Mouse (Mus musculus) gastrocnemius, postnatal 4 days (tissue): ENCODE results near the gene Man2b2. TPM values are rescaled to one million over a fixed set of nuclear protein-coding genes. Genes with fewer than 3 reads are reported as not detected.

Experiments
- DNase-seq, 2 experiments: peaks; one replicate each; pipeline ENCODE4 v3.0.0; 2021 to 2022; ENCODE audit warnings: low spot score in 2 of 2, mixed read lengths in 2 of 2
- total RNA-seq, 2 experiments: library from RNA; stranded (reverse); gene quantifications; 2 replicates each; pipeline ENCODE4 v1.2.3; 2021

Gene Man2b2
- total RNA-seq, 2 experiments from 2014 or later = 19.6 to 20.8 TPM

DNA sequence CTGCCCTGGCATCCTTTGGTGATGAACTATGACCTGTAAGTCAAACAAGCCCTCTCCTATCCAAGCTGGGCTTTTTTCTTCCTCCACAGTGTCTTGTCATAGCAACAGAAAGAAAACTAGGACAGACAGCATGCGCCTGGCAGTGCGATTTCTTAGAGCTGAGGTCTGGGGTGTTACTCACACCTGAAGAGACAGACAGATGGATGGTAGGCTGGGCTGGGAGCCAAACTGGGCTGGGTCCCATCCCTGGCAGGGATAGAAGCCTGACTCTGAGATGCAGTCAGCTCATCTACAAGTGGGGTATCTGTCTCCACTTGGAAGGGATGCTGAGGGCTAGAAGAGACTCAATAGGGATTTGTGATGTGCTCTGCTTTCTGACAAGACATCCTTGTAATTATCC, 8.6 kb upstream of the Man2b2 start:
- no peak for DNase-seq

GRCm38 (mm10) chr5:36835933-36836332, 5.5 kb upstream of the Man2b2 start:
- peak; percentile 50 to 66 for DNase-seq

- DNase-seq = no peak
Measured at GRCm38 (mm10) chr5:36831272-36831671, 819 bp upstream of the Man2b2 start.

GRCm38 (mm10) chr5:36829098-36829497, 1.4 kb downstream of the Man2b2 start:
- no peak for DNase-seq

GRCm38 (mm10) chr5:36822907-36823306, 7.5 kb downstream of the Man2b2 start:
- DNase-seq = no peak

- DNase-seq = no peak
Measured at GRCm38 (mm10) chr5:36820142-36820541, 10.3 kb downstream of the Man2b2 start.

DNA sequence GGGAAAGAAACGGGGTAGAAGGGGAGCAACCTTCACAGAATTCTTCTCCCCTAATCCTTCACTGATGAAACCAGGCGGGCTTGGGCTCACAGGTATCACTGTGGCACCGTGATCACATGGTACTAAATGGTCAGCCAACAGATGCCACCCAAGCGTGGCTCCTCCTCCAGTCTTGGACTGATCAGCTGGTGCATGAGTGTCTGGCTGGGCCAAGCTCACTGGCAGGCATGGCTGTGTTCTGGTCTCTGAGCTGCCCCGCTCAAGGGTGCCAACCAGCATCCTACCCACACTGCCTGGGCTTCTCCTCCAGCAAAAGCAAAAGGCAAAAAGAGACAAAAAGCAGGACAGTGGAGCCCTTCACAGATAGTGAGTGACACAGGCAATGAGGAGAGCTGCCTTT, 10.7 kb downstream of the Man2b2 start:
- DNase-seq = no peak

DNA sequence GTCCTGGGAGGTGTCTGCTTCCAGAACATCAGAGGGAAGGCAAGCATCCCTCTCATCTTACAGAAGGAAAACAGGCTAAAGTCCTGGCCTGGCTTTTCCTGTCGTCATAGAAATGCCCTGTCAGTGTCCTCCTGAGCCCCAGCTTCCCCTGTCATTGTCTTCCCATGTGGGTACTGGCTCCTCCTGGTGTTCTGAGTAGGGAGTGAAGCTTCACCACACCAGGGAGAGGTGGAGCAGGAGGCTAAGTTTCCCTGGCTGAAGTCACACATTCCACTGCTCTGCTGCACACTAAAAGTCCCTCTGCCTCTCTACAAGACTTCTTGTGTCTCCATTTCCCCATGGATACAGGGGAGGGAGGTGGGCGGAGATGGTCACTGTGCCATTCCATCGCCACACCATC, 12.7 kb downstream of the Man2b2 start:
- DNase-seq = no peak

- DNase-seq = no peak
Measured at GRCm38 (mm10) chr5:36814554-36814953, 15.9 kb downstream of the Man2b2 start.

DNA sequence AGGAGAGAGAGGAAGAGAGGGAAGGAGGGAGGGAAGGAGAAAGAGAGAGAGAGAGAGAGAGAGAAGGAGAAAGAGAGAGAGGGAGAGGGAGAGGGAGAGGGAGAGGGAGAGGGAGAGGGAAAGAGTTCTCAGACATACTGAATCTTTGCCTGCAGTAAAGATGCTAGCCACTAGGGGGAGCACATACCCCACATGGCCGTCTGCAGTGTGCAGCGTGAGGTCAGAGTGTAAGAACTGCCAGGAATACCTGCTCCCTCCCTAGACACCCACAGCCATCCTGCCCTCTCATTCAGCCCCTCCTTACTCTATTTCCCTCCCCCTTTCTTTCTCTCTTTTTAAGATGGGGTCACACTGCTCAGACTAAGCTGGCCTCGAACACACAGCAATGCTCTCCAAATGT, 19.0 kb downstream of the Man2b2 start:
- DNase-seq = peak in 1 of 2 experiments; percentile 50

GRCm38 (mm10) chr5:36810634-36811033, 19.8 kb downstream of the Man2b2 start:
- no peak for DNase-seq

- DNase-seq = no peak
Measured at GRCm38 (mm10) chr5:36809123-36809522, 21.3 kb downstream of the Man2b2 start.

GRCm38 (mm10) chr5:36807106-36807505, 23.3 kb downstream of the Man2b2 start:
- DNase-seq = no peak

DNA sequence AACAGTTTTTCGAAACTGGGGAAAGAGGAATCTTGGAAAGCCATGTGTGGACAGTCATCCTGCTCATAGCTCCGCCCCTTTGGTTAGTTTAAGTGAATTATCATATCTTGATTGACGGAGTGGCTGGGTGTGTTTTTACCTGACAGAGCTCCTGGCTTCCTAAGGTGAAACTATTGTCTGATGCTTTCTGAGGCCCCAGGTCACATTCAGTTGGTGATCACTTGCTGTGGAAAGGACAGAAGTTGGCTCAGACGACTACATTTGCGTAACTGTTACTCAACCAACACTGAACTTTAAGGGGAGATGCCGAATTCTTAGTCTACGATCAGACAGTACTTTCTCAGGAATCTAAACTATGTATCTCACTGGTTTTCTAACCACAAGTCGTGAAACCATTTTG, 33.2 kb downstream of the Man2b2 start:
- no peak for DNase-seq

DNA sequence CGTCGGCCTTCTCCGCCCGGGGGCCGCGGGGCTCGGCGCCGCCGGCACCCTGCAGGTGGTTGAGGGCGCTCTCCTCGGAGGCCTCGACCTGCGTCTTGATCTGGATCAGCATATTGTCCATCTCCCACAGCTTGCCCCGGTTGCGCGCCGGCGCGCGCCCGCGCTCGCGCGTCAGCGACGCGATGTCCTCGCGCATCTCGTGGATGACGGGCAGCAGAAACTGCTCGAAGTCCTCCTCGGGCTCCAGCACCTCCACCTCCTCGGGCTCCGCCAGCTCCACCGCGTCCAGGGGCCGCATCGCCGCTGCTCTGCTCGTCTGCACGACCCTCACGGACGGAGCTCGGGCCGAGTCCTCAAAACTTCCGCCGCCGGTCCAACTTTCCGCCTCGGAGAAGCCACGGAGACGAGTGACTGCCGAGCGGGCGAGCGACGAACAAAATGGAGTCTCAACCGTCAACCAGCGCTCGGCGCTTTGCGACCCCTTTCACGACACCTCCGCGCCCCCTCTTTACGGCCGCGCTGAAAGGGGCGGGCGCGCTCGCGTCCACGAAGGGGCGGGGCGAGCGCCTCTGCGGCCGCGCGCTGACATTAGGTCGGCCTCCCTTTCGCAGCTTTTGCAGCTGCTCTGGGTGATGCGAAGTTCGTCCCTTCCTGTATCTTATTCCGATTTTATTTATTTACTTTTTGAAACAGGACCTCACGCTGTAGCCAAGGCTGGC, 34.0 kb downstream of the Man2b2 start, which contains the start of gene Mrfap1:
Gene Mrfap1, minus strand, starts transcription at position 477 of the 719 bp plus-strand sequence.
- DNase-seq = peak; percentile 87 to 94

DNA sequence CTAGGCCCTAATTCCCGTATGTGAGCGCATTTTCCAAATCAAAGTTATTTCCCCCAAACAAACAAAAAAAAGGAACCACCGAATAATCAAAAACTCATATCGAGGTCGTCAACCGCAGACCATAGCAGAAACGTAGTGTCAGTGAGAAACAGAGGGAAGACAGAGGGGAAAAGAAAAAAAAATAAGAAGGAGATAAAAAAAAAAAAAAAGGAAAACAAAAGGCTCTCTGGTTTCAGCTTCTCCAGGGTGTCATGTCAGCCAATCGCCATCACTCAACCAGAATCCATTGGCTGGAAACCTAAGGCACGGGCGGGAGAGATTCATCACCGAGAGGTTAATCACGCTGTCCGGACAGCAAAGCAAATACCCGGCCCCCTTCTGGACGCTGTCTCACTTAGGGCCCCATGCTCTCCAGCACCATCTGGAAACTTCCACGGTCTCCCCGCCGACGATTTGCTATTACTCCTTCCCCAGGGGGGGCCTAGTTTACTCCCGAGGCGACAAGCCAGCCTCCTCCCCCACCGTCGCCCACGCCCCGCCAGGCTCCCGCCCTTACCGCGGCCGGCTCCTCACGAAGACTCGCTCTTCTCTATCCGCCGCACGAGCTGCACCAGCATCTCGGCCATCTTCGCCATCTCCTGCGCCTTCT, 34.7 kb downstream of the Man2b2 start:
- peak; percentile 73 to 79 for DNase-seq

DNA sequence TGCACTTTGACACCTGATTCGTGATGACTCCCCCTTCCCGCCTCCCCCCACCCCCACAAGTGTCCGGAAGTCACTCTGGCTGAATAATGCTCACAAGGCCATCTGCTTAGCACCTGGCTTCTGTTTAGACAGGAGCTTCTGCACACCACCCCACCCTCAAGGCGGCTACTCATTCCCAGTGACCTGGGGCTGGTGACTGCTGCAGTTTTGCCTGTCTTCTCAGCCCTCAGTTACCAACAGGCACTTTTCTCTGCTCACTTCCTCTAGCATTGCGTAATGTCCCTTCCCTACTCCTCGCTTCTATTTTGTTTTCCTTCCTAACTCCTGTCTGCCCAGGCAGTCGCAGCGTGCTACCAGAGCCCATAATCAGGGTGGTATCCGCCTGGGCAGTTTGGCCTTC, 38.6 kb downstream of the Man2b2 start:
- no peak for DNase-seq

DNA sequence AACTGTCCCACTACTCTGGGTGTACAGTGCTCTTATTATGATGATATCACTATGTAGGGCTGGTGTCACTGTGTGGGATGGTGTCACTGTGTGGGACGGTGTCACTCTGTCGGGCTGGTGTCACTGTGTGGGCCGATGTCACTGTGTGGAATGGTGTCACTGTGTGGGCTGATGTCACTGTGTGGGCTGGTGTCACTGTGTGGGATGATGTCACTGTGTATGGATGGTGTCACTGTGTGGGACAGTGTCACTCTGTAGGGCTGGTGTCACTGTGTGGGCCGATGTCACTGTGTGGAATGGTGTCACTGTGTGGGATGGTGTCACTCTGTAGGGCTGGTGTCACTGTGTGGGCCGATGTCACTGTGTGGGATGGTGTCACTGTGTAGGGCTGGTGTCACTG, 44.4 kb downstream of the Man2b2 start:
- DNase-seq = no peak

DNA sequence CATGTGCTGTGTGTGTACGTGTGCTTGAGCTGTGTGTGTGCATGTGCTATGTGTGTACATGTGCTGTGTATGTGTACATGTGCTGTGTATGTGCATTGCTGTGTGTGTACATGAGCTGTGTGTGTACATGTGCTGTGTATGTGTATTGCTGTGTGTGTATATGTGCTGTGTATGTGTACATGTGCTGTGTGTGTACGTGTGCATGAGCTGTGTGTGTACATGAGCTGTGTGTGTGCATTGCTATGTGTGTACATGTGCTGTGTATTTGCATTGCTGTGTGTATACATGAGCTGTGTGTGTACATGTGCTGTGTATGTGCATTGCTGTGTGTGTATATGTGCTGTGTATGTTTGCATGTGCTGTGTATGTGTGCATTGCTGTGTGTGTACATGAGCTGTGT, 50.9 kb downstream of the Man2b2 start:
- no peak for DNase-seq

DNA sequence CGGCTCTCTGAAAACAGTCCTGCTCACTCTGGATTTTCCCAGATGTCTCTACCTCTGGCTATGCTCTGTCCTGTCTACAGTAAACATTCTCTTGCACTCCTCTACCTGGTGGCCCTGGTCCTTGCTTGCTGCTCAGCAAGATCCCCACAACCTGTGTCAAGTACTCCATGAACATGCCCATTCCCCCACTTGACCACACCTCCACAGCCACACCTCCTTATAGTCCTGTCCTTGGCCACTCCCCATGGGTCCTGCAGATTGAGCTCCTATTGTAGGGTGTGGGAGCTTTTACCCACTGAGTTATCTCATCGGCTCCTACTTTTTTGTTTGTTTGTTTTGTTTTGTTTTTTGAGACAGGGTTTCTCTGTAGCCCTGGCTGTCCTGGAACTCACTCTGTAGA, 51.6 kb downstream of the Man2b2 start:
- no peak for DNase-seq

DNA sequence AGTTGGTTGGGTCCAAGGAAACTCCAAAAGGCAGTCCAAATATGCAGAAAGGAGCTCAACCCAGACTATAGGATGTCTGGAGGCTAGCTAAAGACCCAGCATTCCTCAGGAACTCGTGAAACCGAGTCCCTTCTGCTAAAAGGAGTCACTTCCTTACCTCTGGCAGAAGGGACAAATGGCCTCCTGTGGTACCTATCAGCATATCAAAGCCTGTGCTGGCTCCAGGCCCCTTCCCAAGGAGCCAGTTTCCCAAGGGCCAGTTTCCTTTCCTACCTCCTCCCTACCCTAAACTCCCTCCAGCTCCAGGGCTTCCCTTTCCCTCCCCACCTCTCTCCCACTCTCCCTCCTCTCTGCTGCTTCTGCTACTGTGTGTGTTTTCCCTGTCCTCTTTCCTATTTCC, 53.3 kb downstream of the Man2b2 start:
- no peak for DNase-seq

DNA sequence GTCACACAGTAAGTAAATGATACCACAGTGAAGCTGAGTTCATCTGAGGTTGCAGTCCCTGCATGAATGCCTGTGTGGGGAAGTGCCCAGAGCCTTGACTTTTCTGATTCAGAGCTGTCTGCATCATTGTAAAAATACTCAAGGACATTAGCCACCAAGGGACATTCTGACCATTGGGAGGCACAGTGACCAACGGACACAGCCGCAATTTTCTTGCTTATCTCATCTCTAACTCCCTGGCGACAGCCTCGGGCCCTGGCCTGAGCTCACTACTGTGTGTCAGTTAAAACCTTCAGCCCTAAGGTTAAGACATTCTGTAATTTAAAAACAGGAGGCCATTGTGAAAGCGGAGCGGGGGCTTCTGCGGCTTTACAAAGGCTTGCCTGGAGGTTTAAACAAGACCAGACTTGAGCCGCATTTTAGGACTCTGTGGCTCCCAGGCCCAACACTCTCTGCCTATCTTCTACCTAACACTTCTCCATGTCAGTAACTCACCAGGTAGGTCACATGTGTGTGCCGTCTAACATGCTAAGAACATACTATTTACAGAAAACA, 54.4 kb downstream of the Man2b2 start:
- DNase-seq = no peak

- DNase-seq = no peak
Measured at GRCm38 (mm10) chr5:36775317-36775716, 55.1 kb downstream of the Man2b2 start.
